In genomic region chr4:34336971-34337797, GRCm38 (mm10) we compare ENCODE assay signal across 8 mouse cellular contexts.
DNase-seq lines count a peak whose midpoint lies in the region; ATAC-seq and TF ChIP-seq lines count a peak whose summit lies in the region.

No protein-coding gene starts in this region.

- no peak for TF ChIP-seq CTCF in lung, adult 2 months (IDR thresholded peaks at IDR 0.05; ENCODE audit: insufficient read depth, low read length)

- H3K4me2 ChIP-seq in lung, embryonic 16.5 days (ENCODE audit: low read depth, low read length), result peak overlapping the region; percentile 44
- no peak overlapping the region for H3K4me2 ChIP-seq in hindbrain, embryonic 11.5 days (replicated peaks; ENCODE audit: low read depth, low read length)
- no peak overlapping the region for H3K4me2 ChIP-seq in neural tube, embryonic 12.5 days (replicated peaks)

- WGBS in lung, embryonic 16.5 days, result 35% methylated on average over 14 of the region's 14 CpGs
- 42% methylated on average over 14 of the region's 14 CpGs for WGBS in lung, adult 2 months
- 68% methylated on average over 14 of the region's 14 CpGs for WGBS in hindbrain, embryonic 11.5 days
- 58% methylated on average over 14 of the region's 14 CpGs for WGBS in neural tube, embryonic 12.5 days

- no peak overlapping the region for H3K9ac ChIP-seq in lung, embryonic 16.5 days (ENCODE audit: low read length)
- no peak overlapping the region for H3K9ac ChIP-seq in hindbrain, embryonic 11.5 days (ENCODE audit: low read depth, low read length)
- H3K9ac ChIP-seq in neural tube, embryonic 12.5 days, result no peak overlapping the region

- H3K27me3 ChIP-seq in lung, embryonic 16.5 days (ENCODE audit: control insufficient read depth, insufficient read depth, low read depth, low read length), result no peaks in the 10 kb centered on the region
- no peaks in the 10 kb centered on the region for H3K27me3 ChIP-seq in hindbrain, embryonic 11.5 days (ENCODE audit: control insufficient read depth, insufficient read depth, low read length)
- no peaks in the 10 kb centered on the region for H3K27me3 ChIP-seq in neural tube, embryonic 12.5 days (replicated peaks)

- peak; percentile 43; the same call in 1 of the 2 replicates for ATAC-seq in lung, embryonic 16.5 days (ENCODE audit: low read depth)
- ATAC-seq in hindbrain, embryonic 11.5 days (ENCODE audit: low FRiP score), result no peak
- peak; percentile 29; the same call in 1 of the 2 replicates for ATAC-seq in neural tube, embryonic 12.5 days (ENCODE audit: low FRiP score, low read depth)

- peak overlapping the region; percentile 0; the same call in 1 of the 2 replicates for H3K4me3 ChIP-seq in lung, embryonic 16.5 days (ENCODE audit: low read length)
- H3K4me3 ChIP-seq in lung, adult 2 months (replicated peaks; ENCODE audit: extremely low read depth, low read depth, low read length), result no peak overlapping the region
- no peak overlapping the region for H3K4me3 ChIP-seq in hindbrain, embryonic 11.5 days (ENCODE audit: low read depth, low read length)
- no peak overlapping the region for H3K4me3 ChIP-seq in neural tube, embryonic 12.5 days

- no peaks in the 10 kb centered on the region for H3K4me1 ChIP-seq in lung, embryonic 16.5 days (replicated peaks; ENCODE audit: control insufficient read depth, insufficient read depth, low read length)
- no peaks in the 10 kb centered on the region for H3K4me1 ChIP-seq in lung, adult 2 months (ENCODE audit: control insufficient read depth, insufficient read depth, low read length)
- H3K4me1 ChIP-seq in hindbrain, embryonic 11.5 days (replicated peaks; ENCODE audit: control insufficient read depth, insufficient read depth, low read length), result no peaks in the 10 kb centered on the region
- H3K4me1 ChIP-seq in neural tube, embryonic 12.5 days, result 0 out of 2 replicates have a peak, but pooled peaks cover 3% of the 10 kb centered on the region

- H3K9me3 ChIP-seq in lung, embryonic 16.5 days (ENCODE audit: control insufficient read depth, low read length), result no peaks in the 10 kb centered on the region
- no peaks in the 10 kb centered on the region for H3K9me3 ChIP-seq in hindbrain, embryonic 11.5 days (ENCODE audit: control insufficient read depth, low read length)
- H3K9me3 ChIP-seq in neural tube, embryonic 12.5 days, result no peaks in the 10 kb centered on the region

- H3K36me3 ChIP-seq in lung, embryonic 16.5 days (ENCODE audit: control insufficient read depth, insufficient read depth, low read length), result no peaks in the 10 kb centered on the region
- no peaks in the 10 kb centered on the region for H3K36me3 ChIP-seq in hindbrain, embryonic 11.5 days (ENCODE audit: control insufficient read depth, insufficient read depth, low read length)
- H3K36me3 ChIP-seq in neural tube, embryonic 12.5 days, result no peaks in the 10 kb centered on the region

- no peak for TF ChIP-seq POLR2A in lung, adult 2 months (IDR thresholded peaks at IDR 0.05; ENCODE audit: borderline replicate concordance, extremely low read depth, low read depth, low read length)

- peak; percentile 17 to 23 for DNase-seq in cerebellum, postnatal 14 days
- no peak for DNase-seq in cerebellum, adult 9-10 months
- no peak for DNase-seq in lung, adult 2 months
- no peak for DNase-seq in hindbrain, embryonic 11.5 days (ENCODE audit: low spot score)
- DNase-seq in urinary bladder, postnatal 4 days (ENCODE audit: low spot score in 2 of 2), result no peak
- DNase-seq in yolk sac, embryonic 10.5 days (ENCODE audit: low spot score), result no peak

- no peak overlapping the region for H3K27ac ChIP-seq in lung, embryonic 16.5 days (ENCODE audit: low read length)
- H3K27ac ChIP-seq in hindbrain, embryonic 11.5 days (ENCODE audit: low read depth, low read length), result peak overlapping the region; percentile 42; the same call in 1 of the 2 replicates
- H3K27ac ChIP-seq in neural tube, embryonic 12.5 days, result no peak overlapping the region

Comparison
In these comparisons a context has a peak if more than half of its experiments do, and no peak if none do; other contexts are left out.
1. DNase-seq: peak in cerebellum, postnatal 14 days (2 of 2); none in cerebellum, adult 9-10 months (single experiment), lung, adult 2 months (single experiment), hindbrain, embryonic 11.5 days (single experiment), urinary bladder, postnatal 4 days (0 of 2) and yolk sac, embryonic 10.5 days (single experiment).